Mouse (Mus musculus) adrenal gland, postnatal 14 days (tissue): ENCODE measurements at regions not wholly inside any gene's neighbourhood (a gene's known extent, or its start where the extent isn't known, plus 50 kb on each side); places are given as distances from the start of the nearest gene placed in this dataset.
A peak's percentile ranks its signal among the peaks of the same experiment; 100 is the strongest.

Source experiments
- DNase-seq: peaks from one replicate; pipeline ENCODE4 v3.0.0; 2021; ENCODE audit warnings: mixed read lengths

DNA sequence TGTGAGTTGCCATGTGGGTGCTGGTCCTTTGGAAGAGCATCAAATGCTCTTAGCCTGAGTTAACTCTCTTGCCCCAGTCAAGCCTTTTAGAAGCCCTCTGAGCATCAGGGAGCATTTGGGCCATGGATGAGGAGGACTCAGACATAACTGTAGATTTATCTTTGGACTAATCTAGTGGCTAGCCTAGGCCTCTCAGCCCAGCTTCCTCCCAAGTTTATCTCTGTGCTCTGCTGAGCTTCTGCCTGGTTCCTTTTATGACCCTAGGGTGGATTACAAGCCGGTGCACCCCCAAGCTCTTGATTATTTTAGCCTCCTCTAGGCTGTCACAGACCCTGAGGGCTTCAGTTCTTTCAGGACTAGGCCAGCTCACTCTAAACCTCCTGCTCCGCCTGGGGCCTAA, 102.6 kb upstream of the Vps8 start:
- no peak for DNase-seq

DNA sequence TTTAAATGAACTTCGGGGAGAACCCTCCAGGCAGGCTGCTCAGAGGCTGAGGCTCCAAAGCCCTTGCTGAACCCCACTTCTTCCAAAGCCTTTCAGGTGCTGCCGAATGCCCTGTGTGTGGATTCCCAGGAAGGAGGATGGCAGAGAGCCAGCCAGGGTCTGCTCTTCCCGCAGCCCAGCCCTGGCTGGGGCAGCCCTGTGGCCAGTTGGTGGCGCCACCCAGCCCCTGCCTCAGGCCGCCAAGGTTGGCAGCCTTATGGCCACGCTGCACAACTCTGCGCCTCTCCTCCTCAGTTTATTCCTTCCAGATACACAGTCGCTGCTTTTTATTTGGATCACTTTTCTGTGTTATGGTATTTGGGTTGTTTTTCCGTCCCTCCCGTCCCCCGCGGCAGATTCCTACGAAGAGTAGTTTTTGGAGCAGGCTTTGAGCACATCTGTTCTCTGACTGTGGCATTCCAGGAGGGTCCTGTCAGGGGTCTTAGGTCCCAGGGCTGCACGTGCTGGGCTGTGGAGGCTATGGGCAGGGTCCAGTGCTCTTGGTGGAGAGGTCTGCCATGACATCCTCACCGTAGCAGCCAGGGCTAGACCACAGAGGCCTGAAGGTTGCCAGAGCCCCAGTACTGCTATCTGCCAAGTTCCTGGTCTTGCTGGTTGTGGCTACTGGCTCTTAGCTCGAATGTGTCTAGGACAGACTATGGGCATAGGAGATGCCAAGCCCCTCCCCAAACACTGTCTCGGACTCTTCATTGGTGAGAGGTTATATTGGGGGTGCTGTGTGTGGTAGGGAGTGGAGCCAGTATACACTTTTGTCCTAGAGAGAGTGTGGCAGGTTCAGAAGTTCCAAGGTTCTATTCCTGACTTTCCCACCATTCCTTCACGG, 101.5 kb upstream of the Vps8 start:
- peak; percentile 25 for DNase-seq

DNA sequence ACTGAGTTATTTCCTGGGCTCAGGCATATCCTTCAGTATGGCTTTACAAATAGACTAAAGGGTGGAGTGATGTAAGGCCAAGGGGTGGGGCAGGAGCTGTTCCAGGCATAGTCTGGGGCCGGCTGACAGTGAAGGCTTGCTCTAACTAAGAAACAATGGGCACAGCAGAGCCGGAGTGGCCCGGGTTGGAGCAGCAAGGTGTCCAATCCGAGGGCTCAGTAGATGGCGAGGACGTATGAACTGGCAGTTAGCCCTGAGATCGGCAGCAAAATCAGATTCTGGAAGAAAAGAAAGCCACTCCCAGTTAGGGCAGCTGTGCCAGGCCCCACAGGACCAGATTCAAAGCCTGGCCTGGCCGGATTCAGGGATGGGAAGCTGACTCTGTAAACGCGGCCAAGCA, 100.5 kb upstream of the Vps8 start:
- DNase-seq: peak; percentile 56

DNA sequence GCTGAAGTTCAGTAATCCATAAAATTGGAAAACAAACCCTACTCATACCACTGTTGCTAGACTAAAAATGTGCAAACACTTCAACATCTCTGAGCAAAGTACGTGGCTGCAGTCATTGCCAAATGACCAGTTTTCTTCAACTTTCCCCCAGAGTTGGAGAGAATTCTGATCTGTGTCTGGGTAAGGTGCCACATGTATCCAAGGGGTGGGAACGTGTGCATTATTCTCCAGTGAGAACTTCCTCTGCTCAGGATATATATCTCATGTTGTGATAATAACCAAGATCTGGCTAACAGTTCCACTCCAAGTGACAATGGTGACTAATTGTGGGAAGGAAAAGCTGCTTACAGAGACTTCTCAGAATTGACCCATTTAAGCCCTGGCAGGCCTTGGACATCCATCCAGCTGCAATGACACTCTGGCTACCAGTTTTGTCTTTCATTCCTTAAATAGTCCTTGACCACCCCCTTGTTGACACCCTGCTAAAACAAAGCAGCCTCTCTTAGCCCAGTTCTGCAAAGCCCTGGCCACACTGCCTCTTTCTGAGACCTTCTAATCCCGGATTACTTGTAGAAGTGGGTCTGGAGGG, 99.4 kb upstream of the Vps8 start:
- DNase-seq: no peak

DNA sequence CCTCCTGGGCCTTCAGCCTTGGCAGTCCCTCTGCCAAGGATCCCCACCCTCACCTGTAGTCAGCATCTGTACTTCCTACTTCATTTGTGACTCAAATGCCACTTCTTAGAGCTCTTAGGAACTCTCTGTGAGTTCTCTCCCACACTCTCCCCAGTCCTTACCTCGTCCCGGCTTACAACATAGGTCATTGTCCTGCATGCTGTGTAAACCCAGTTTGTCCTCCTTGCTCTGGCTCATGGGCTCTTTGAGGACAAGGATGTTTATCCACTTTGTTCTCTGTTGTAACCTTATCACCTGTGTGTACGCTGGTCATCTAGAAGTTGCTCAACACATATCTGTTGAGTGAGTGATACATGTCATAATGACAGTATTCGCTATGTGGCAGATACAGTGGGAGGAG, 94.9 kb upstream of the Vps8 start:
- no peak for DNase-seq

DNA sequence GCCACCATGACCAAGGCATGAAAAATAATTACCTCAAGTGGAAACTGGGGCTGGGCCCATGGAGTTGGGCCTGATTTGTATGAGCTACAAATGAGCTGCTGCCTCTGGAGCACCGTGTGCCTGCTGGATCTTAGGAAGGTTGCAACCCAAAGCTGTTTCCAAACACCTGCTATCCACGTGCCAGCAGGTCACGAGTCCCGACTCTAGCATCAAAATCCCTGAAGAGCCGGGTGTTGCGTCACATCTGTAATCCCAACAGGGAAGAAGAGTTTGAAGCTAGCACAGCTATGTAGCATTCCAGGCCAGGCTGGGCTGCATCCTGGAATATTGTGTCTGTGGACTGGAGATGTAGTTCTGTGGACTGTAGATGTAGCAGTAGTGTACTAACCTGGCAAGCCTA, 93.7 kb upstream of the Vps8 start:
- peak; percentile 35 for DNase-seq

DNA sequence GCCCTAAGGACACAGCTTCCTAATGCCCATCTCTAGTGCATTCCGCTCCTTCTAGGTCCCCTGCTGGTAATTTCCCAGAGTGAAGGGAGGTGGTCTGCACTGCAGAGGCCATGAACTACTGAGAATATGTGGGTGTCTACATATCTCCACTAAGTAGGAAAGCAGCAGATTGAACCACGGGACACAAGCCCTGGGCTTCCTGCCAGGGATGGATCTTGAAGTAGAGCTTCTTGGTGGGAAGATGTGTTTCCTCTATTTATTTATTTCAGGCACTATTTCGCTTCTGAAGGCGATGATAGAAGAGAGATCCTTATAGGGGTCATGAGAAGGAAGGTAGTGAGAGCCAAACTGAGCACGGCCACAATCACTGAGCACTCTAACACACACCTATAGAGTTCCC, 91.7 kb upstream of the Vps8 start:
- no peak for DNase-seq

DNA sequence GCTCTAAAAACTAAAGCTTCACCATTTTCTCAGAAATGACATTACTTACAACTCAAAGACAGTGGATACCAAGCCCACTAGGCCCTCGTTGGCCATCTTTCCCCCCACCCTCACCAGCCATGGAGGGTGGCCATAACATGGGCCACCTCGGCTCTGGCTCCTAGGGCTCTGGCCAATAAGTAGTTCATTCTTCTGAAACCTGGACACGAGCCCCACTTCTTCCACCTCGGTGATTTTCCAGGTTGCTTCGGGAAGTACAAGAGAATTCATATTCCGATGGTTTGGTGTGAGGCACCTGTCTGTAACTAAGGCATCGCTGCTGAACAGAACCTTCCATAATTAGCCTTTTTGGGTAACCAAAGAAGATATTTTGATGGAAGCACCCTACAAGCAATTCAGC, 90.5 kb upstream of the Vps8 start:
- no peak for DNase-seq

DNA sequence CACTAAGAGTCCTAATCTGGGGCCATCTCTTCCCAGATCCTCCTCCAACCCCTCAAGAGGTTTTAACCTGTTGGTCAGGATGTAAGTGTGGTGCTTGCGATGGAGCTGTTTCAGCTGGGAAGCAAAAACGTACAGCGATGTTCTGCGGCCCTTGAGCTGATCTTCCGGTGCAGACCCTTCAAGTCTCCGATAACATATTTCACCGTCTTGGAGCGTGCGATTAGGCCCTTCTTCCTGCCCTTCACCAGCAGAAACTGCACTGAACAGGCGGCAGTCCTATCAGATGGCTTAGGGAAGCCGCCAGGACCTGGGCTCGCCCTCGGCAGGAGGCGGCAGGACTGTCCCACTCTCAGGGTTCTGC, 90.1 kb upstream of the Vps8 start:
- DNase-seq: no peak

DNA sequence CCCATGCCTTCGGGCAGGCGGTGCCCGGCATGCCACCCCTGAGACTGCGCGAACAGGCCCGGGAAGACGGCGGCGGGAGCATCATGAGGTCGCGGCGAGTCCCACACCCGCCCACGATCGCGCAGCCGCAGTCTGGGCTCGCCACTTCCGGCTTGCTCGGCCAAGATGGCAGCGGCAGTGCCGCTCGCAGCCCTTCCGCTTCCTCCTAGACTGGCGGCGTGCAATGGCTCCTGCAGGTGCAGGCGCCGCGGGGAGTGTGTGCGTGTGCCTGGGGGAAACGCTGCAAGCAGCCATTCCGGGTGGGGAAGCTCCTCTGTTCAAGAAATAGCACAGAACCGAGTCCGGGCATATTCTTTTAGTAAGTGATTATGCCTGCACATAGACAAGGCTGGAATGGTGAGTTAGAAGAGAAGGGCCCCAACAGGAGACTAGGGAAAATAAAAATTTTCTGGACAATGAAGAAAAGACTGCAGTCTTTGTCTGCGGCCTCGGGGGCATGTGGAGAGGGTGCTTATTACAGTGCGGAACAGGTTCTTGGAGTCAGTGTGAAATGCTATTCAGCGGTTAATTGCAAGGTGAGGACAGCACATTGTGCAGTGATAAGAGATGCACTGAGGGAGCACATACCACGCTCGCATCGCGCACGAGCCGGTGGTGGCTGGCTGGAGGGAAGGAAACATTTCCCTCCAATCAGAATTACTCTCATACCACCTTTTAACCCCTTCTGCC, 89.5 kb upstream of the Vps8 start:
- peak; percentile 96 for DNase-seq

DNA sequence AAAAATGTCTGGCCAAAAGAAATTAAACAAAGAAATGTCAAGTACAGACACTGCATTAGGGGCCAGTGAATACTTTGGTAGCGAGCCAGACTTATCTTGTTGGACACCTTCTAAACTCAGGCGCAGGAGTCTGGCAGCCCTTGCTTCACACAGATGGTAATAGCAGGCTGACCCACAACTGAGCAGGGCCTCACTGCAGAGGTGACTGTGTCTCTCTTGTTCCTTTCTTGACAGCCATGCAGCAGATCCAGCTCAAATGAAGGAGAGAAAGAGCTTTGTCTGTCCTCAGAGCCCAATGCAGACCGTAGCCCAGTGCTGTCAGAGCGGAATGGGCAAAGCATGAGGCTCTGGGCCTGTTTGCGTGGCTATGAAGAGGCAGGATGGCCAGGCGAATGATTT, 83.9 kb upstream of the Vps8 start:
- no peak for DNase-seq

DNA sequence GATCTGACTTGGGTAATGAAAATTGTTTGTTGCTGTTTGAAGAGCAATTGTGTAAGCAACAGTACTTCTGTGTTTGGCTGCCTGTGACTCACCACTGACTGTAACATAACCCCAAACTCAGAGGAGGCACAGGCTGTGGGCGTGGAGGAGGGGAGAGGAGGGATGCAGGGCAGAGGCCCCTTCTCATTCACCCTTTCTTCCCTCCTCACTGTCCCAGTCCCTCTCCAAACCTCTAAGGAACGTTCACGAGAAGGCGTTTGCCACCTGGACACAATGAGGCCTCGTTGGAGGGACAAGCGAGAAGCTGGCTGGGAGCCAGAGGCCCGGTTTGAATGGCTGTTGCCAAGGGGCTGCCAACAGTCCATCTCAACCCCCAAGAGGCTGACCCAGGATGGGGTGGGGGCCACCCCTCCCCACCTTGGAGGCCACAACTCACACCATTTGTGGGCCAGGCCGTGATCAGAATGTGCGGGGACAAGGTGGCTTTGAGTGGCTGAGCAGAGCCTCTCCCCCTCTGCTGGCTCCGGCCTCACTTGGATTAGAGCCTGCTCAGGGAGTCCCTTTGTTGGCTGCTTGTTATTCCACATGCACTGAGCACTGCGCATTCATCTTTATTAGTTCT, 83.3 kb upstream of the Vps8 start:
- DNase-seq: peak; percentile 64

DNA sequence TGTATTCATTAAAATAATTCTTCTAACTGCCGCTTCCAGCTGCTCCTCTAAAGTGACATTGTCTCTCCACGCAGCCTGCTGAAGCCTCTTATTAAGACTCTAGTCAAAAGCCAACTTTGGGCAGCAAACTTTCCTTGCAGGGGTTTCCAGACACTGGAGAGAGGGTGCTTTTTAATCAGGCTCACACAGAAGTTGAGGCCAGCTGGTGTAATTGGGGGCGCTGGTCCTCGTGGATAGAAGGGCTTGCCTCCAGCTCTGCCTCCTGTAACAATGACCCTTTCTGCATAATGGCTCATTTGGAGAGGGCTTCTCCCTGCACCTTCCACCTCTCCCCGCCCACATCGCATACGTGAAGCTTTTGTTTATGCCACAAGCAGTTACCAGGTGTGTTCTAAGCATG, 82.8 kb upstream of the Vps8 start:
- no peak for DNase-seq

DNA sequence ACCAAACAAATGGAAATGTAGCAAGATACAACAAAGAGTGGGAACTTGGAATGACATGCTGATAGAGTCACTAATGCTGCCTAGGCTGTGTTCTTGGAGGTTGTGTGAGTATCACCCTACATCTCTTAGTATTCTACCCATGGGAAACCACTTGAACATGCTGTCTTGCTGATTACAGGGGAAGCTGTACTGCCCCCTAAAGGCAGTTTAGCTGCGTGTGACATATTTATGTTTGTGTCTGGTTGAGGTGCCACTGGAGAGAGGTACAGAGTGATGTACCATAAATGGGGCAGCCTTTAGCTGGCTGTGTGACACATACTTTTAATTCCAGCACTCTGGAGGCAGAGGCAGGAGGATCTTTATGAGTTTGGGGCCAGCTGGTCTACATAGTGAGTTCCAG, 73.0 kb upstream of the Vps8 start:
- DNase-seq: no peak

DNA sequence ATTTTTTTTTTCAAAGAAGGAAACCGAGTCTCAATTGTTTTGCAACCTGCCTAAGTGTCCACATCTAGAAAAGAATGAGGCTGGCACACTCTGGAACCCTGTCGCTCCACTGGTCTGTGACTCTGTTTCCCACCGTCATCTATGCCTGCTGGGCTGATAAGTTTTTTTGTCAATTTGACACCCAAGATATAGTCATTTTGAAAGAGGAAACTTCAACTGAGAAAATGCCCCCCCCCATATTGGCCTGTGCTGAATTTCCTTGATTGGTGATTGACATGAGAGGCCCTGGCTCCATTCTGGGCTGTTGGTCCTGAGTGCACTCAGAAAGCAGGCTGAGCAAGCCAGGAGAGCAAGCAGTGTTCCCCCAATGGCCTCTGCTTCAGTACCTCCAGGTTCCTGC, 71.6 kb upstream of the Vps8 start:
- no peak for DNase-seq

DNA sequence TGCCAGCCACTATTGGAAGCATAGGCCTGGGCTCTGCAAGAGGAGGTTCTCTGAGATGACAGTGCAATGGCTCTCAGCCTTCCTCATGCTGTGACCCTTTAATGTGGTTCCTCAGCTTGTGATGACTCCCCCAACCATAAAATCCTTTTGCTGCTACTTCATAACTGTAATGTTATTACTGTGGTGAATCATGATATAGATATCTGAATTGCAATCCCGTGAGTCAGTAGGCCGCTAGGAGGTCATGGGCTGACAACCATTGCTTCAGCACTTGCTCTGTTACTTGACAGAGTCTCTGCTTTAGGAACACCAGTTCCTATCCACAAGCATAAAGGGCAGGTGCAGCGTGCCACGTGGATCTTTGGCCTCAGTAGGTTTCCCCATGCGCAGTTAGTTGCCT, 69.8 kb upstream of the Vps8 start:
- no peak for DNase-seq

DNA sequence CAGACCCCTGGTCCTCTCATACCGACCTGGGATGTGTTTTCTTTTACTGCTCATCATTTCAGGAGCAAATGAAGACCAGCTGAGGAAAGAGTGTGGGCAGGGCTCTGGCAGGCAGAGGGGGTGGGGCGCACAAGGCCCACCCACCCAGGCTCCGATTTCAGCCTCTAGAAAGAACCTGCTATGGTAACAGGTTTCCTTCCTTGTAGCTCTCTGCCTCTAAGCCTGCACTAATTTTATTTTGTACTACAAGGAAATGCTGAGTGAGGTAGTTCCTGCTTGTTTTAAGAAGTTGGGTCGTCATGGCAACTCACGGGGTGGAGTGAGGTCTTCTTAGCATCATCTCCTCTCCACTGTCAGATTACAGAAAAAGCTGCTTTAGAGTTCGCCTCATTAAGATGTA, 69.4 kb upstream of the Vps8 start:
- DNase-seq: no peak

DNA sequence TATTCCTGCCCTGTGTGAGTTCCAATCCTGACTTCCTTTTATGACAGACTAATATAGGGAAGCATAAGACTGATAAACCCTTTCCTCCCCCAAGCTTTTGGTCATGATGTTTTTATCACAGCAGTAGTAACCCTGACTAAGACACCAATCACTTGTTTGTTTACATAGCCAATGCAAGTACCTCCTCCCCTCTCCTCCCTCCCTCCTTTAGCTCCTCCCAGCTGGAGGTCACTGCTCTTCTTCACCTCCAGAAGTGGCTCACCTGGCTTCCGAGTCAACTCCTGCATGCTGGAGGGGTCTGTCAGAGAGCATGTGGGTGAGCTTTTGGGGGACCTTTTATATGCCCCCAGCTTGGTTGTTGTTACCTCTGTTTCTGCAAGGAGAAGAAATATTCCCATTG, 67.3 kb upstream of the Vps8 start:
- no peak for DNase-seq

DNA sequence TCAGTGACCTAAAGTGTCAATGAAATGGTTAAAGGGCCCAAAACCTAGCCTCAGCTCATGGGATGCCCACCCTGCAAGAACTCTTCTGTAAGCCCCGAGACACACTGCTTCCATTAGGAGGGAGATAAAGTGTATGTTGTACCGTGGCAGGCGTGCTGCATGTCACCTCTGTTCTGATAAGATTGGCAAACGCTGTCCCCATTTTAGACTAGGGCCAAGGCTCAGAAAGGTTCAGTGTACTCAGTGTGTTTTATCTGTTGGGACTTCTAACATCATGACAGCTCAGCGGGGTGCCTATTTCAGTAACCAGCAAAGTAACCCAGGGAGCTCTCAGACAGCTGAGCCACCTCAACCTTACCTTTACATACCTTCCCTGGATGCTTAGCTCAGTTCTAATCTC, 65.5 kb upstream of the Vps8 start:
- no peak for DNase-seq

DNA sequence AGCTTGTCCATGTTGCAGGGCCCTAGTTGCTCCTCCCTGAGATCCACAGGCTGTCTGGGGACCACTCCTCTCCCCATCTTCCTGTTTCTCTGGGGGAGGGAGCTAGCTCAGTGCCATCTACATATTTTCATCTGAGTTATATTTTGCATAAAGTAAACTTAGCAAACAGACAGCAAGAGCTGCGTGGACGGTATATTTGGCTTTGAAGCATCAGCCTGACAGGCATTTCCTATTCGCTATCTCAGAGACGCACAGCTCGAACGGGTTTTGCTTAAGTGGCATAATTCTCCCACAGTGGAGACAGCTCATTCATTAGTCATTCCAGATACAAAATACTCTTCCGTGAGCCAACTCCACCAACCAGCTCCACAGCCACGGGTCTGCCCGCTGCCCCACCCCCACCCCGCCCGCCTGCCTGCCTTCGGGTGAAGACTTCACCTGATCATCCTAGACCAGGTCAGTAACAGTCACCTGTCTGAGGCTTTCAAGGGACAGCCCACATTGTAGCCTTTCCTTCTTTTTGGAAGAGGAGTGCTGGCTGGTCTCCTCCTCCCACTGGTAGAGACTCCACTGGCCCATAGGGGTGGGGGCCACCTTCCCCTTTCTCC, 64.5 kb upstream of the Vps8 start:
- DNase-seq: no peak

DNA sequence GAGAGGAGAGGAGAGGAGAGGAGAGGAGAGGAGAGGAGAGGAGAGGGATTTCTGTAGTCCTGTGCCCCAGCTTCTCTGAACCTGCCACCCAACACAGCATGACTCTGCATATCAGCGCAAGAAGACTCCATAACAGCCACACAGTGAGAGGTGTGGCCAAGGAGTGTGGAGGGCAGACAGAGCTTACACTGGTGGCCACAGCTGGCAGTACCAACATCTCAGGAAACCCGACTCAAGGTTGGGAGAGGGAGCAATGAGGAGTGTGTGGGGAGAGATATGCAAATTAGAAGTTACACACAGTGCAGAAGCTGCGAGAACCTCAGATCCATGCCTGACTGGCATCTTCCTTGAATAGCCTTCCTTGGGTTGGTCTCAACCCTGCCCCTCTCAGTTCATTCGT, 63.5 kb upstream of the Vps8 start:
- DNase-seq: no peak

DNA sequence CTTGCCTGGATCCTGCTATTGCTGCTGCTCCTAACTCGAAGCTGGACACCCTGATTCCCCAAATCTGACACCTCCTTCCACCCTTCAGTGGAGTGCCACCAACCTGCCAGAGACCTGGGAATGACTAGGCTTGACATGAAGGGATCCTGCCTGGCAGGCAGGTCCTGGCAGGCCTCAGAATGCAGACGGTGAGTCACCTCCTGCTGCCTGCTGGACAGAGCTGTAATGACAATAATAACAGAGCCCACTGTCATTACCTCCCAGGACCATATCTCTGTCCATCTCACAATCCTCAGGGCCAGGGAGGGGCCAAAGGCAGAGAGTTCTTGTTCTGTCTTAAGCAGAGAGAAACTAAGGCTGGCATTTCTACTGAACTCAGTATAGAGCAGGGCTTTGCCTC, 61.5 kb upstream of the Vps8 start:
- peak; percentile 27 for DNase-seq
